Mouse (Mus musculus) layer of hippocampus, adult 18-20 months (tissue): ENCODE results near the gene Ugt1a10. TPM values are rescaled to one million over a fixed set of nuclear protein-coding genes. Genes with fewer than 3 reads are reported as not detected.
"Not testable (repeated sequence)": the region's sequence is repeated elsewhere in the genome, so short reads cannot be mapped to it uniquely, and the experiment has no call there.

Experiments used
- DNase-seq, 2 experiments: peaks; one replicate each; pipeline ENCODE4 v3.0.0; 2022; ENCODE audit warnings: low spot score in 2 of 2
- total RNA-seq, 2 experiments: library from RNA; stranded (reverse); gene quantifications; 2 replicates each; pipeline ENCODE4 v1.2.3; 2021

The Ugt1a10 gene
- total RNA-seq, 2 experiments from 2014 or later, result not detected

- no peak for DNase-seq
Measured at GRCm38 (mm10) chr1:88137264-88137663, 82.1 kb downstream of the Ugt1a10 start.

DNA sequence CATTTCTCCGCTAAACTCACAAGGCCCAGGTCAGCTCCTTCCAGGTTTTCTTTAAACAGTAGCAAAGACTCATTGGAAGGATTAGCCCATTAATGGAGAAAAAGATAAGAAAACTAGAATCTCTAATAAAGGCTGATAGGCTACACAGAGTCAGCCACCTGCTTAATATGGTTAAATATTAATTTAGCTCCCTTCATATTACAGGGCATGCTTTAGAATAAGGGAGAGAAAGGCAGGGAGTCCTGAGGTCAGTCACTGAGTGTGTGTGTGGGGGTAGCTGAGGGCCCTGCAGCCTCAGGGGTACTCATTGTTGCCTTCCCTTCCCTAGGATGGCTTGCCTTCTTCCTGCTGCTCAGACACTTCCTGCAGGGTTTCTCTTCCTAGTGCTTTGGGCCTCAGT is 83.0 kb downstream of the Ugt1a10 start:
- DNase-seq, result no peak

DNA sequence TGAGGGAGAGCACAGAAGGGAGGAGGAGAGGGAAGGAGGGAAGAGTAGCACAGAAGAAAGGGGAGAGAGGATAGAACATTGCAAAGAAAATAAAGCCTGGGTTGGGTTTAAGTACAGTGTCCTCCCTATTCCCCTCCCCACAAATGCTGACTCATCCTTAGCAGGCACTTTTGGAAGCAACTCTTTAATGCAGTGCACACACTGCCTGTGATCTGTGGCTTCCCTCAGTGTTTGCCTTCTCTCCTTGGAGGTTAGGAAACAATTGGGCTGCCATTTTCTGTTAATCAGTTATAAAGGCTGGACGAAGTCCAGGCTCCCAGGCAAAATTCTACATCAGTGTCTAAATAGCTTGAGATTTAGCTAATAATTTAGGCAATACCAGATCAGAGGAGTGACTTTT is 85.3 kb downstream of the Ugt1a10 start:
- not testable (repeated sequence) for DNase-seq

DNA sequence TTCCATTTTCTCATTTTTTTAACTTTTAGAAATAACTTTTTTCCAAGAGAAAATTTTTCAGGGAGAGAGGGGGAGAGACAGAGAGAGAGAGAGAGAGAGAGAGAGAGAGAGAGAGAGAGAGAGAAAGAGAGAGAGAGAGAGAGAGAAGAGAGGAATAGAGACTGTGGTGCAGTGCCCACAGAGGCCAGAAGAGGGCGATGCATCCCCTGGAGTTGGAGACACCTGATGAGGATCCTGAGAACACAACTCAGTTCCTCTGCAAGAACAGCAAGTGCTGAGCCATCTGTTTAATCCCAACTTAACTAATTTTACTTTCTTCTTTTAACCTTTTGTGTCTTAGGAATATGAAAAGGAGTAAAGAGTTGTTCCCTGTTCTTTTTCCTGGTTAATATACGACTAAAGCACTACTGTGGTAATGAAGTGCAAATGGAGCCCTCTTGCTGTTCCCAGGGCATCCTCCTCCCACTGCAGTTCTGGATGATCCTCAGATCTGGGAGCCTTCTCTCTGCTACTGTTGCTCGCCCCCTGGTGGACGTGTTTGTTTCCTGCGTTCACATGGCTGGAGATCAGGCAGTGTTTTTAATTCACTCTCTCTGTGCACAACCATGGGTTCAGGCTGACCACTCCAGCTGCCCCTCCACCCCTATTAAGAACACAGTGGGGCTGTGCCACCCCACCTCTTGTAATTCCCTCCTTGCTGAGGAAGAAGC is 88.9 kb downstream of the Ugt1a10 start:
- DNase-seq, result peak in 1 of 2 experiments; percentile 41

DNA sequence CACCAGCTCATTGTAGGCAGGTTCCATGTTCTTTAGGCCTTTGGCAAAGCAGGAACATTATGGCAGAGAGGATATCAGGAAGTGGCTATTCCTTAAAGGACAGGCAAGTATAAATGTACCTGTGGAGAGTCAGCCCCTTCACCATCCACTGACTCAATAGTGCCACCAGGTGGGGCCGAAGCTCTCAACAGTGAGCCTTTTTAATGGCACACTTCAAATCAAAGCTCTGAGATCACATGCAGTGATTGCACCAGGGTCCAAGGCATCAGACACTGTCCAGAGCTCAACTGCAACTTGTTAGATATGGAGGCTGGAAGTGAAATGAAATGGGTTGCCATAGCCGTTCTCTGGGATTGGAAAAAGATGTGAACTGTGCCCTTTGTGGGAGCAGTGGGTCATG is 90.1 kb downstream of the Ugt1a10 start:
- not testable (repeated sequence) for DNase-seq

DNA sequence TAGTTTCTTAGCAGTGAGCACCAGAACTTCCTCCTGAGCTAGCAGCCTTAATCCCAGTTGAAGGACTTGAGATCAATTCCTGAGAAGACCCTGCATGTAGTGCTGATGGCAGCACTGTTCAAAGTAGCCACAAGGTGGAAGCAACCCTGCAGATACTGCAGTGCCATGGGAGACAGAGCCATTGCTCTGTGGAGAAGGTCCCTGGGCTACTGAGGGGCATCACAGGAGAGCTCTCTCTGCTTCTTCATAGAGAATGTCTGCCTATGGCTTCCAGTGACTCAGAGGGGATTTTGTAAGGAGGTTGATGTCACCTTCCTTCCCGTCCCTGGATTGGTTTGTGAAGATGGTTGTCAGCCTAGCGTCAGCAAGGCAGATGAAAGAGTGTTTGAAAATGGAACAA is 94.9 kb downstream of the Ugt1a10 start:
- not testable (repeated sequence) for DNase-seq

- DNase-seq, result no peak
Measured at GRCm38 (mm10) chr1:88158430-88158829, 103.2 kb downstream of the Ugt1a10 start.

- no peak for DNase-seq
Measured at GRCm38 (mm10) chr1:88165711-88166110, 110.5 kb downstream of the Ugt1a10 start, which contains the start of gene Ugt1a5. Ugt1a5 (plus strand) TSS chr1:88166012.

DNA sequence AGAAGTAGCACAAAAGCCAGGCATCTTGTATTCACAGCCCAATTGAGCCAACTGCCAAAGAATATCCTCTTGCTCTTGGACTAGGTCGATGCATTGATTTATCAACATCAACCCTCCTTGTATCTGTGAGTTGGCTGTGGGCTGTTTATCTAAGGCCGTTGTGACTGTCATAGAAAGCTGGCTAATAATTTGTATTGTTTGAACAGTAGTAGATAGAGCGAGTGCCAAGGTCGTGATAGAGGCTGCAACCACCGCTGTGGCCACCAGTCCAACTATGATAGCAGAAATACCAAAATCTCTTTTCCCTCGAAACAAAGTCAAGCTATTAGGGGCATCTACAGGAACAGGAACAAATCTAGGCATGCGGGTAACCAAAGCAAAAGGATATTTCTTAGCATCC is 117.0 kb downstream of the Ugt1a10 start:
- DNase-seq, result not testable (repeated sequence)

DNA sequence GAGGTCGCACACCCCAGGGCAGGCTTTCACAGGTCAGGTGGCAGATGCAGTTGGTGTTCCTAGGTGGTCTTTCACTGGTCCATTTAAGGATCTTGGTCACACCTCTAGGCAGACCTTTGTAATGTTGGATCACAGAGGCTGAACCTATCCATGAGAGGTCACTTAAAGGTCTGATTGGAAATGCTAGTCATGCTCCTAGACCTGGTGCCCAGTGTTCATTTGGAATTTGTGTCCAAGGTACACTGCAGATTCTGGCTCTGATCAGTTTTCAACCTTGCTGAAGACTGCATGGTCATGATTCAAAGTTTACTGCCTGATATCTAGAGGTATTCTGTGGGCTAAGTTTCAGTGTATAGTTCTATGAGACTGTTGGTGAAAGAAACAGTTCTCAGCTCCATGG is 124.5 kb downstream of the Ugt1a10 start:
- no peak for DNase-seq

DNA sequence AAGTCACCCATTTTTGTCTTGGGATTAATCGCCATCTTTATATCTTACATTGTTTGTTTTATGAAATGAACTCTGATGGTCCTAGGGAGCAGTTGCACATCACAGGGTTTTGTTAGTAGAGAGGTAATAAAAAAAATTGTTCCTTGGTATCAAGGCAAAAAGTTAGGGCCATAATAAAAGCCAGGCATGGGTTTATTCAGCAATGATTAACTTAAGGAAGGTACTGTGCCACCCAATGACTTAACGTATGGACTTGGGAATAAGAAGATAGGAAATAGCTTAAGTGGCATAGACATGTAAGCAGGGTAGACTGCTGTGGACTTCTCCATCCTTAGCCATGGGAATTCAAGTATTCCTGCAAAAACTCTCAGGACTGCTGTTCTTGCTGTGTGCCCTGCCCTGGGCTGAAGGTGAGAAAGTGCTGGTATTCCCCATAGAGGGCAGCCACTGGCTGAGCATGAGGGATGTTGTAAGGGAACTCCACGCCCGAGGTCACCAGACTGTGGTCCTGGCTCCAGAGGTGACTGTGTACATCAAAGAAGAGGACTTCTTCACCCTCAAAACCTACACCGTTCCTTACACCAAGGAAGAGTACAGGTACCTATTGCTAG is 131.2 kb downstream of the Ugt1a10 start:
- no peak for DNase-seq

DNA sequence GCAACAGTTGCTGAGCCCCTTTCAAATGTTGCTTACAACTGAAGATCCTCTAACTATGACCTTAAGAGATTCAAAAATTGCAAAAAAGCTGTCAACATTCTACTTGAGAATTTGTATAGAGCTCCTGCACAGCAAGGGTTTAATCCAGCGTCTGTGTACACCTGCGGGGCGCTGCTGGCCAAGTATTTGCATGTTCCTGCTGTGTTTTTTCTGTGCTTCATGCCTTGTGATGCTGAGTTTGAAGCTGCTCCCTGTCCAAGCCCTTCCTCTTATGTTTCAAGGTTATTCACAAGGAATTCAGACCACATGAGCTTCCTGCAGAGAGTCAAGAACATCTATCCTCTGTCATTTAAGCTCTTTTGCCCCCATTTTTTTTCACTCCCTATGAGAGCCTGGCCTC is 136.9 kb downstream of the Ugt1a10 start:
- DNase-seq, result no peak

DNA sequence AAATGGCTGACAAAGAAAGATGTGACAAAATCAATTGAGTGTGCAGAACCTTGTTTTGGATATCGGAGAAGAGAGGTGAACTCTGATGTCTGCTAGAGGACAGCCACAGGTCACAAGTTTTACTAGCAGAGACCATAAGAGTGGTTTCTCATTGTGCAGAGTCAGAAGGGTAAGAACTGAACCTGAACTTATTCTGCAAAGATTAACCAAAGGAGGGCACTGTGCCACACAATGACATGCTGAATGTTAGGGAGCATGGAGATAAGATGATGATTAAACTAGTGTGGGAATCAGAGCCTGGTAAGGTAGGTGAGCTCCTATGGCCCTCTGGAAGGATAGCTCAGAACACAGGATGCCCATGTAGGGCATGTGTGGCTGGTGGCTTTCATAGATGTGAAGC is 140.5 kb downstream of the Ugt1a10 start:
- DNase-seq, result no peak

DNA sequence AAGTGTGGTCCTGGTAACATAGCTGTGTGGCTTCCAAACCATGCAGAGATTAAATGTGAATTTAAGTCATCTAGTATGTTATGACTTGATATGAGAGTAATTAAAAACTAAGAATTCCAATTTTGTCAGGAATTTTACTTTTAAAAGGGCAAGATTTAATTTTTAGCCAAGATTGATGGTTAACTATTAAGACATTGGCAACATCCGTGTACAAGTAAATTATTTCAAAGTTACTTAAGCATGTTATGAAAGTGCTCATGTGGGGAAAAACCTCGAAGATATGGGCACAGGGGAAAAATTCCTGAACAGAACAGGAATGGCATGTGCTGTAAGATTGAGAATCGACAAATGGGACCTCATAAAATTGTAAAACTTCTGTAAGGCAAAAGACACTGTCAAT is 142.3 kb downstream of the Ugt1a10 start:
- no peak for DNase-seq

DNA sequence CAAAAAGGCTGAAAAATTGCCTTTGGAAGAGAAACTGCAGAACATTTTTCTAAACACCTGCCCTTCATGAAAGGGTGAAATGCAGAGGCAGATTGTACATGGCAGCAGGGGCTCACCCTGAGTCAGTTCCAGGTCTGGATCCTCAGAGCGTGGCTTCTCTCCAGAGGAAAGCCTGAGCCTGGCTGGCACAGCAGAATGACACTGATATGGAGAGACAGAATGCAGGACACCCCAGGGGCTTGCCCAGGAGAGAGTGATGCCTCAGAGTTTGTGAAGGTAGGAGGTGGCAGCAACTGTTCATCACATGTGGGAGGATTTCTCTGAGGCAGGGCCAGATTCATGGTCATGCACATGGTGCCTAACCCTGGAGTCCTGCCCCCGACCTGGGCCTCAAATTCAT is 144.8 kb downstream of the Ugt1a10 start:
- no peak for DNase-seq

- DNase-seq, result no peak
Measured at GRCm38 (mm10) chr1:88200456-88200855, 145.3 kb downstream of the Ugt1a10 start, which contains the start of gene Ugt1a2. Ugt1a2 (plus strand) TSS chr1:88200601.

DNA sequence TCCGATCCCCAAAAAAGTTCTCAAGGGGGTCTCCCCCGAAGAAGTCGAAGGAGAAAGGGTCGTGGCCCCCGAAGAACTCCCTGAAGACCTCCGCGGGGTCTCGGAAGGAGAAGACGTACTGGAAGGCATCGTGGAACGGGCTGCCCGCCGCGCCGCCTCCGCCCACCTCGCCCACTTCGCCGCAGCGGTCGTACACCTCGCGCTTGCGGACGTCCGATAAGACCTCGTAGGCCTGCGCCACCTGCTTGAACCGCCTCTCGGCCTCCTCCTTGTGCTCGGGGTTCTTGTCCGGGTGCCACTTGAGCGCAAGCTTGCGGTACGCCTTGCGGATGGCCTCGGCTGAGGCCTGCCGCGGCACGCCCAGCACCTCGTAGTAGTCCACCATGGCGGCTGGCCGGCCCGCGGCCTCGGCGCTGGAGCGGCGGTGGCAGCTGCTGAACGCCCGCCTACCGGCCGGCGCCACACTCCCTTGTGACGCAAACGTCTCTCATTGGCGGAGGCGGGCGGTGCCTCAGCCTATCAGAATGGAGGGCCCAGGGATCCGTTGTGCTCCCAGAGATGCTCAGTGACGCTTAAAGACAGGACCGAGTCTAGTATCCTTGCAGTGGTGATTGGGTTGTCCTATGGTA is 150.2 kb downstream of the Ugt1a10 start, which contains the start of gene Dnajb3:
Gene Dnajb3, minus strand, starts transcription at position 489 of the 629 bp plus-strand sequence.
- peak; percentile 83 to 91 for DNase-seq

DNA sequence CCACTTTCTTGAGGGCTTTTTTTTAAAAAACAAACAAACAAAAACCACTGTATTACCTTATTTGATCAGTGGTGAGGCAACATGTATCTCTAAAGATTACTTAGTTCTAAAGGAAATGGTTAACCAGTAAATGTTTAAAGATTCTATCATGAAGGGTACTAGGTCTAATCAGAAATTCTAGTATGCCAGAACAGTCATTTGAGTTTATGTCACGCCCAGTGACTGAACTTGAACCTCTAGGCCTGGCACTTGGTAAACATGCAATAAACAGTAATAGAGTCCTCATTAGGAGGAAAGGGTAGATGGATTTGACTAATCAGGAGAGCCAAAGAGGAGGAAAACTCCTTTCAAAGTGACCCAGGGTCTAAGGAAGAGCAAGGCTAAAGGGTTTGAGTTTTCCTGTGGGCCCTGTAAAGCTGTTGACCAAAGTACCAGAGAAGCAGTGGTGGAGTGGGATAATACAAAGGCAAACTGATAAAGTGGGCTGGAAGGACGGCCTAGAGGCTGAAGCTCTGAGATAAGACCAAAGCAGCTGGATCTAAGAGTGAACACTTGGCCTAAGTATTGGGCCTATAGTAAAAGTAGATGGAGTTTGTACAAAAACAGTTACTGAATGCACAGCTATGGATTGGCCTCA is 151.8 kb downstream of the Ugt1a10 start:
- no peak for DNase-seq

DNA sequence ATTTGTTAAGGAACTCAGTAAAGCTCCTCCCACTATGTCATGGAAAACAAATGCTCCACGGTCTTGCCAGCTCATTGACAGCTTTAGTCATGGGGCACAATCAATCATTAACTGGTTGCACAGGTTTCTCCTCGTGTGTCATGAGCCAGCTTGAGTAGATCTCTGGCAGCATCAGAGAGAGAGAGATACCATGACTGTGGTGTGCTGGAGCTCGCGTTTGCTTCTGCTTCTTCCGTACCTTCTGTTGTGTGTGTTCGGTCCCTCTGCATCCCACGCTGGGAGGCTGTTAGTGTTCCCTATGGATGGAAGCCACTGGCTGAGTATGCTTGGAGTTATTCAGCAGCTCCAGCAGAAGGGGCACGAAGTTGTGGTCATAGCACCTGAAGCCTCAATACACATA is 156.6 kb downstream of the Ugt1a10 start, which contains the start of gene Ugt1a1:
Gene Ugt1a1, plus strand, starts transcription at position 148 of the 400 bp plus-strand sequence.
- DNase-seq, result peak in 1 of 2 experiments; percentile 2

GRCm38 (mm10) chr1:88212341-88213045 is 157.3 kb downstream of the Ugt1a10 start:
- DNase-seq, result peak in 1 of 2 experiments; percentile 3

- no peak for DNase-seq
Measured at GRCm38 (mm10) chr1:88213061-88213460, 157.9 kb downstream of the Ugt1a10 start.
